Mouse (Mus musculus): Measurements from ENCODE around the gene Diras1. TPM values are rescaled to one million over a fixed set of nuclear protein-coding genes. Genes with fewer than 3 reads are reported as not detected.

The Diras1 gene
- polyA plus RNA-seq, 1 experiment from 2014 or later = 45.4 TPM

- 91% methylated on average over 7 of the region's 7 CpGs for WGBS
These were observed 19.3 kb downstream of the Diras1 start for GRCm38 (mm10) chr10:81006005-81006677.

DNA sequence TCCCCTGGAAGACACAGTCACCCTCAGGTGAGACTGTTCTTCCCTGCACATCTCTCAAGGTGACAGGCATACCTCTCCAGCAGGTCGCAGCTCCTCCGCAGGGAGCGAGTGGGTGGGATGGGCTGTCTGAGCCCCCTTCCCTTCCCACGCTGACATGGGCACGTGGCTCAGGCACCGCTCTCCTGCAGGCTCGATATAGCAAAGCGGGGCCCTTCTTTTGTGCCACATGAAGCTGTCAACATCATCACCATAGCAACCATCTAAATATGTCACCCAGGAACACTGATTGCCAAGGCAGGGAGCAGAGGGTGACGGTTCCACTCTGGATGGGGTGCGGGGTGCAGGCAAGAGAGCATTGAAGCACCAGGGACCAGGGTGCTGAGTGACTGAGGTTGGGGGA, 24.3 kb downstream of the Diras1 start:
- peak overlapping the region; percentile 30 for H3K4me2 ChIP-seq (ENCODE audit: low read length)
- WGBS = 25% methylated on average over 10 of the region's 10 CpGs
- ATAC-seq = peak; percentile 68
- no peaks in the 10 kb centered on the region for H3K9me3 ChIP-seq (ENCODE audit: control insufficient read depth, low read length)
- H3K4me1 ChIP-seq (replicated peaks; ENCODE audit: control insufficient read depth, insufficient read depth, low read length) = peaks cover 21% of the 10 kb centered on the region
- H3K27me3 ChIP-seq (replicated peaks; ENCODE audit: control insufficient read depth, insufficient read depth, low read length) = no peaks in the 10 kb centered on the region
- peak overlapping the region; percentile 44 for H3K9ac ChIP-seq (replicated peaks; ENCODE audit: low read depth, low read length)
- H3K36me3 ChIP-seq (ENCODE audit: control insufficient read depth, insufficient read depth) = no peaks in the 10 kb centered on the region
- peak overlapping the region; percentile 10; the same call in 1 of the 2 replicates for H3K4me3 ChIP-seq (replicated peaks; ENCODE audit: low read length)
- 0 out of 2 replicates have a peak overlapping the region, but pooled peaks have one; percentile 26 for H3K27ac ChIP-seq (ENCODE audit: low read length)

More at GRCm38 (mm10) chr10:81006005-81006677, 19.3 kb downstream of the Diras1 start:
- H3K27me3 ChIP-seq (replicated peaks; ENCODE audit: control insufficient read depth, insufficient read depth, low read length) = no peaks in the 10 kb centered on the region
- no peaks in the 10 kb centered on the region for H3K9me3 ChIP-seq (ENCODE audit: control insufficient read depth, low read length)
- H3K4me1 ChIP-seq (replicated peaks; ENCODE audit: control insufficient read depth, insufficient read depth, low read length) = peaks cover 6% of the 10 kb centered on the region
- H3K4me2 ChIP-seq (ENCODE audit: low read length) = no peak overlapping the region
- H3K9ac ChIP-seq (replicated peaks; ENCODE audit: low read depth, low read length) = no peak overlapping the region
- no peaks in the 10 kb centered on the region for H3K36me3 ChIP-seq (ENCODE audit: control insufficient read depth, insufficient read depth)
- H3K4me3 ChIP-seq (replicated peaks; ENCODE audit: low read length) = no peak overlapping the region
- no peak for ATAC-seq
- no peak overlapping the region for H3K27ac ChIP-seq (ENCODE audit: low read length)

DNA sequence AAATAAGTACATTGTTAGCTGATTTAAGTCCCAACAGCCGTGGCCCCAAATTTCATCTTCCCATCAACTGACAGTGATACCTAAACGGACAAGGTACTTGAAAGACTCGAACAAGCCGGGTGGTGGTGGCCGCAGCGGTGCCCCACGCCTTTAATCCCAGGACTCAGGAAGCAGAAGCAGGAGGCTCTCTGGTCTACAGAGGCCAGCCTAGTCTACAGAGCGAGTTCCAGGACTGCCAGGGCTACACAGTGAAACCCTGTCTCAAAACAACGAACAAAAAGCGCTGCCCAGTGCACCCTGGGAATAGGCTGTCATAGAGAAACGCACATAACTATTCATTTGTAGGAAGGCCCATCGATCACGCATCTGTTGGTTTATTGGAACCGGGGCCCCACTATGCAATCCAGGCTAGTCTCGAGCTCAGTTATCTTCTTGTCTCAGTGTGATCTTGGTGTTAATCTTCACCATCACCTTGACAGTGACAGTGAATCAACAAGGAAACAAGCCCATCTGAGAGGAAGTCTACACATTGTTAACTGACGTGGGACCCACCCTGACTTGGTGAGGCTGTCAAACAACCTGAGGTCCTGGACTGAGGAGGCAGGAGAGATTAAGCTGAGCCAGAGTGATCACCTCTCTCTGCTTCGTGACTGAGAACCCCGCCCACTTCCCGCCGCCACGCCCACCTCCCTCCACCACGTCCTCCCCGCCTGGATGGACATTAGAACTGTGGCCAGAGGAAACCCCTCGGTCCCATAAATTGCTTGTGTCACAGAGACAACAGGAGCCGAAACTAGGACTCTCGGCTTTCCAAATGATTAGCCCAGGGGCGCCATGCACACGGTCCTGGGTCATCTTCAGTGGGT, 25.0 kb downstream of the Diras1 start:
- no peaks in the 10 kb centered on the region for H3K27me3 ChIP-seq (replicated peaks; ENCODE audit: control insufficient read depth, insufficient read depth, low read length)
- H3K4me3 ChIP-seq (replicated peaks; ENCODE audit: low read length) = peak overlapping the region; percentile 10; the same call in 1 of the 2 replicates
- no peak for ATAC-seq
- WGBS = 50% methylated on average over 28 of the region's 28 CpGs
- peaks cover 21% of the 10 kb centered on the region for H3K4me1 ChIP-seq (replicated peaks; ENCODE audit: control insufficient read depth, insufficient read depth, low read length)
- H3K36me3 ChIP-seq (ENCODE audit: control insufficient read depth, insufficient read depth) = no peaks in the 10 kb centered on the region
- peak overlapping the region; percentile 30 for H3K4me2 ChIP-seq (ENCODE audit: low read length)
- 0 out of 2 replicates have a peak overlapping the region, but pooled peaks have one; percentile 26 for H3K27ac ChIP-seq (ENCODE audit: low read length)
- H3K9me3 ChIP-seq (ENCODE audit: control insufficient read depth, low read length) = no peaks in the 10 kb centered on the region
- no peak overlapping the region for H3K9ac ChIP-seq (replicated peaks; ENCODE audit: low read depth, low read length)

GRCm38 (mm10) chr10:80999362-81000196, 25.9 kb downstream of the Diras1 start:
- peaks cover 26% of the 10 kb centered on the region for H3K4me1 ChIP-seq (replicated peaks; ENCODE audit: control insufficient read depth, insufficient read depth, low read length)
- H3K4me2 ChIP-seq (ENCODE audit: low read length) = peak overlapping the region; percentile 44
- H3K9me3 ChIP-seq (ENCODE audit: control insufficient read depth, low read length) = no peaks in the 10 kb centered on the region
- H3K27ac ChIP-seq (ENCODE audit: low read length) = no peak overlapping the region
- no peaks in the 10 kb centered on the region for H3K27me3 ChIP-seq (replicated peaks; ENCODE audit: control insufficient read depth, insufficient read depth, low read length)
- WGBS = 25% methylated on average over 31 of the region's 37 CpGs
- no peaks in the 10 kb centered on the region for H3K36me3 ChIP-seq (ENCODE audit: control insufficient read depth, insufficient read depth)
- peak; percentile 78 for ATAC-seq
- H3K4me3 ChIP-seq (replicated peaks; ENCODE audit: low read length) = peak overlapping the region; percentile 4; the same call in 1 of the 2 replicates
- H3K9ac ChIP-seq (replicated peaks; ENCODE audit: low read depth, low read length) = 0 out of 2 replicates have a peak overlapping the region, but pooled peaks have one; percentile 7

DNA sequence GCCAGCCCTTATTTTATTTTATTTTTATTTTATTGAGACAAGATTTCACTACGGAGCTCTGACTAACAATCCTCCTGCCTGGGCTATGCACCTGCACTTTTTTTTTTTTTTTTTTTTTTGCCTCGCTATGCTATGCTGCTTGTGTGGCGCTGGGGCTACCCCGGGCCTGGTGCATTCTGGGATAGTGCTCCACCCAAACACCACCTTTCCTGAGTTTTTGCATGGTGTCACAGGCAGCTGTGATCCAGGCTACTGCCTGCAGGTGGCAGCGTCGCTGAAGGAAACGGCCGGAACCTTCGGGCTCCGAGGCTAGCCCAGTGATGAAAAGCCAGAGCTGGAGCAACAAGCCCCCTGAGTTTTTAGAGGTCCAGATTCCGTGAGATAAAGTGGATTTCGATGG, 26.7 kb downstream of the Diras1 start:
- 15% methylated on average over 12 of the region's 12 CpGs for WGBS
- H3K36me3 ChIP-seq (ENCODE audit: control insufficient read depth, insufficient read depth) = no peaks in the 10 kb centered on the region
- H3K27ac ChIP-seq (ENCODE audit: low read length) = no peak overlapping the region
- H3K4me3 ChIP-seq (replicated peaks; ENCODE audit: low read length) = no peak overlapping the region
- no peaks in the 10 kb centered on the region for H3K9me3 ChIP-seq (ENCODE audit: control insufficient read depth, low read length)
- no peak overlapping the region for H3K4me2 ChIP-seq (ENCODE audit: low read length)
- no peaks in the 10 kb centered on the region for H3K27me3 ChIP-seq (replicated peaks; ENCODE audit: control insufficient read depth, insufficient read depth, low read length)
- ATAC-seq = no peak
- H3K4me1 ChIP-seq (replicated peaks; ENCODE audit: control insufficient read depth, insufficient read depth, low read length) = peaks cover 26% of the 10 kb centered on the region
- H3K9ac ChIP-seq (replicated peaks; ENCODE audit: low read depth, low read length) = no peak overlapping the region

- Histone ChIP-seq H3K4me2 (ENCODE audit: low read length) (no peak overlapping the region), H3K9me3 (ENCODE audit: control insufficient read depth, low read length) (no peaks in the 10 kb centered on the region), H3K27ac (ENCODE audit: low read length) (no peak overlapping the region), H3K36me3 (ENCODE audit: control insufficient read depth, insufficient read depth) (no peaks in the 10 kb centered on the region), H3K27me3 (replicated peaks; ENCODE audit: control insufficient read depth, insufficient read depth, low read length) (no peaks in the 10 kb centered on the region), H3K9ac (replicated peaks; ENCODE audit: low read depth, low read length) (0 out of 2 replicates have a peak overlapping the region, but pooled peaks have one; percentile 11), H3K4me3 (replicated peaks; ENCODE audit: low read length) (no peak overlapping the region), H3K4me1 (replicated peaks; ENCODE audit: control insufficient read depth, insufficient read depth, low read length) (peaks cover 26% of the 10 kb centered on the region)
- 32% methylated on average over 14 of the region's 14 CpGs for WGBS
- no peak for ATAC-seq
These were observed 27.4 kb downstream of the Diras1 start for GRCm38 (mm10) chr10:80998021-80998420.

DNA sequence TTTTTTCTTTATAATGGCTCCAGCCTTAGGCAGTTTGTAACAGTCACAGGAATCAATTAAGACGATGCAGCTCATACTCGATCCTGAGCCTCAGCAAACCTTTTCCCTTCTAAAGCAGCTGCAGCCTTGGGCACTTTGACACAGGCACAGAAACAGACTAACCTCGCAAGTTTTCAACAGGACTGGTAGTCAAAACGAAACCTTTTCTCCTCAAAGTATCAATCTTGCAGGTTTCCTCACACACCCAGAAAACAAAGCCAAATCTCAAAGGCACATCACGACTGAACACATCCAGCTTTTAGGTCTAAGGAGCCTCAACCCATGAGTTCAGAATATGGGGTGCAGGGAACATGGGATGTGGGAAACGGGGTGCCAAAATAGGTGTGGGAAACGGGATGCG, 28.1 kb downstream of the Diras1 start:
- Histone ChIP-seq H3K36me3 (ENCODE audit: control insufficient read depth, insufficient read depth) (no peaks in the 10 kb centered on the region), H3K27ac (ENCODE audit: low read length) (no peak overlapping the region), H3K27me3 (replicated peaks; ENCODE audit: control insufficient read depth, insufficient read depth, low read length) (no peaks in the 10 kb centered on the region), H3K4me3 (replicated peaks; ENCODE audit: low read length) (no peak overlapping the region), H3K4me1 (replicated peaks; ENCODE audit: control insufficient read depth, insufficient read depth, low read length) (peaks cover 26% of the 10 kb centered on the region), H3K9ac (replicated peaks; ENCODE audit: low read depth, low read length) (no peak overlapping the region), H3K9me3 (ENCODE audit: control insufficient read depth, low read length) (no peaks in the 10 kb centered on the region), H3K4me2 (ENCODE audit: low read length) (no peak overlapping the region)
- 82% methylated on average over 8 of the region's 8 CpGs for WGBS
- ATAC-seq = no peak

GRCm38 (mm10) chr10:80996501-80996900, 29.0 kb downstream of the Diras1 start:
- Histone ChIP-seq H3K36me3 (ENCODE audit: control insufficient read depth, insufficient read depth) (no peaks in the 10 kb centered on the region), H3K4me3 (replicated peaks; ENCODE audit: low read length) (no peak overlapping the region), H3K4me1 (replicated peaks; ENCODE audit: control insufficient read depth, insufficient read depth, low read length) (peaks cover 24% of the 10 kb centered on the region), H3K9ac (replicated peaks; ENCODE audit: low read depth, low read length) (no peak overlapping the region), H3K4me2 (ENCODE audit: low read length) (no peak overlapping the region), H3K27me3 (replicated peaks; ENCODE audit: control insufficient read depth, insufficient read depth, low read length) (no peaks in the 10 kb centered on the region), H3K27ac (ENCODE audit: low read length) (no peak overlapping the region), H3K9me3 (ENCODE audit: control insufficient read depth, low read length) (no peaks in the 10 kb centered on the region)
- no peak for ATAC-seq
- WGBS = 93% methylated on average over 8 of the region's 8 CpGs

Measured in forebrain, embryonic 16.5 days (tissue).